Mouse (Mus musculus): Measurements from ENCODE around the gene Npas2. TPM values are rescaled to one million over a fixed set of nuclear protein-coding genes. Genes with fewer than 3 reads are reported as not detected.

The Npas2 gene
- polyA plus RNA-seq, 1 experiment from 2014 or later = 0.28 TPM

GRCm38 (mm10) chr1:39321954-39322353 is 128.4 kb downstream of the Npas2 start:
- no peak for DNase-seq (ENCODE audit: low spot score)
- Histone ChIP-seq H3K4me1 (replicated peaks; ENCODE audit: control insufficient read depth, insufficient read depth, low read length) (0 out of 2 replicates have a peak, but pooled peaks cover 3% of the 10 kb centered on the region), H3K4me3 (ENCODE audit: low read depth, low read length) (no peak overlapping the region), H3K27ac (ENCODE audit: low read depth) (no peak overlapping the region), H3K27me3 (replicated peaks; ENCODE audit: control insufficient read depth, insufficient read depth, low read length) (no peaks in the 10 kb centered on the region), H3K9ac (ENCODE audit: low read length) (no peak overlapping the region), H3K4me2 (ENCODE audit: low read length) (no peak overlapping the region), H3K36me3 (ENCODE audit: control insufficient read depth, insufficient read depth, low read length) (no peaks in the 10 kb centered on the region), H3K9me3 (ENCODE audit: control insufficient read depth, low read length) (no peaks in the 10 kb centered on the region)
- no peak for ATAC-seq (replicated peaks; ENCODE audit: low FRiP score, low TSS enrichment, low read depth)
- WGBS = 55% methylated on average over 6 of the region's 6 CpGs

DNA sequence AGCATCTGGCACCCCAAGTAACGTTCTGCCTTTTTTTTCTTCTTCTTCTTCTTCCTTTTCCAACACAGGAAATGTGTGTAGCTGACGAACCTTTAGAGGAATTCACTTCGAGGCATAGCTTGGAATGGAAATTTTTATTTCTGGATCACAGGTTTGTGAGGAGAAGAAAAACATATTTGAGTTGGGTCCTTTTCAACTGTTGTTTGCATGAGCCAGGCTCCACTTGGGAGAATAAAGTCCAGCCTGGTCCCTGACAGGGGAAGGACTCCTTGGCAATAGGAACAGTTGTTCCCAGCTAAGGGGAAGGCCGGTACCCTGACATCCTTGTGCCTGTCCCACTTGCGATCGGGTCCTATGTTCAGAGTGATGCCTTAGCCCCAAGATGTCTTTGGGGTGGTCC is 131.7 kb downstream of the Npas2 start:
- H3K36me3 ChIP-seq (ENCODE audit: control insufficient read depth, insufficient read depth, low read length) = no peaks in the 10 kb centered on the region
- 89% methylated on average over 6 of the region's 6 CpGs for WGBS
- 0 out of 2 replicates have a peak, but pooled peaks cover 3% of the 10 kb centered on the region for H3K4me1 ChIP-seq (replicated peaks; ENCODE audit: control insufficient read depth, insufficient read depth, low read length)
- no peak overlapping the region for H3K27ac ChIP-seq (ENCODE audit: low read depth)
- no peak overlapping the region for H3K9ac ChIP-seq (ENCODE audit: low read length)
- no peaks in the 10 kb centered on the region for H3K27me3 ChIP-seq (replicated peaks; ENCODE audit: control insufficient read depth, insufficient read depth, low read length)
- DNase-seq (ENCODE audit: low spot score) (no peak), ATAC-seq (replicated peaks; ENCODE audit: low FRiP score, low TSS enrichment, low read depth) (no peak)
- H3K4me3 ChIP-seq (ENCODE audit: low read depth, low read length) = no peak overlapping the region
- H3K4me2 ChIP-seq (ENCODE audit: low read length) = no peak overlapping the region
- no peaks in the 10 kb centered on the region for H3K9me3 ChIP-seq (ENCODE audit: control insufficient read depth, low read length)

- Histone ChIP-seq H3K27me3 (replicated peaks; ENCODE audit: control insufficient read depth, insufficient read depth, low read length) (no peaks in the 10 kb centered on the region), H3K36me3 (ENCODE audit: control insufficient read depth, insufficient read depth, low read length) (no peaks in the 10 kb centered on the region), H3K4me2 (ENCODE audit: low read length) (no peak overlapping the region), H3K4me1 (replicated peaks; ENCODE audit: control insufficient read depth, insufficient read depth, low read length) (no peaks in the 10 kb centered on the region), H3K9ac (ENCODE audit: low read length) (no peak overlapping the region), H3K4me3 (ENCODE audit: low read depth, low read length) (no peak overlapping the region), H3K27ac (ENCODE audit: low read depth) (no peak overlapping the region), H3K9me3 (ENCODE audit: control insufficient read depth, low read length) (no peaks in the 10 kb centered on the region)
- DNase-seq (ENCODE audit: low spot score) (no peak), ATAC-seq (replicated peaks; ENCODE audit: low FRiP score, low TSS enrichment, low read depth) (no peak)
- WGBS = 76% methylated on average over 7 of the region's 7 CpGs
These were observed 134.0 kb downstream of the Npas2 start for GRCm38 (mm10) chr1:39327546-39327945.

DNA sequence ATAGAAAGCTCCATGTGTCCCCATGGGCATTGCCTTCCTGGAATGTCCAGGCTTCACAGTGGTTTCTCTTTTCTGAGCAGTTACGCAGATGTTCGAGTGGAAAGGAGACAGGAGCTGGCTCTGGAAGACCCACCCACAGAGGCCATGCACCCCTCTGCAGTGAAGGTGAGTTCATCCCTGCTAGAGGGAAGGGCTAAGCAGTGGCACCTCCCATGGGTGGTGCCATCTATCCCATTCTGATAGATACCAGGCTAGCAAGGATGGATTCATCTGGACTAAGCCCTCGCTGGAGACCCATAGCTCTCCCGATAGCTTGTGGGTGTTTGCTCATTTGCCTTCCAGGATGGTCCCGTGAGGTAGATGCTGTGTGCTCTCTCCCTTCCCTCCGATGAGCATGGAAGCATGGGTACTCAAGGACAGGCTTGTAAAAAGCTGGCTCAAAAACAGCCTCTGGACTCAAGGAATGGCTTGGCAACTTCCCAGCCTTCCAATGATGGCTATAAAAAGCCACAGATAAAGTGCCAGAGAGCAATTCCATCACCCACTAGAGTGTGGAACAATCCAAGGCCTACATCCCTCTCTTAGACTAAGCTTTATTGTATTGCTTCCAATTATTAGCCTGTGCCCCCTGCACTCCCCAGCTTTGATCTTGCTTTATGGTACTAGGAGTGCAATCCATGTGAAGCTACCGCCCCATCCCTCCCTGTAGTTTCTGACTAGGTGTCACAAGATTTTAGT is 137.5 kb downstream of the Npas2 start:
- DNase-seq (ENCODE audit: low spot score) (no peak), ATAC-seq (replicated peaks; ENCODE audit: low FRiP score, low TSS enrichment, low read depth) (no peak)
- Histone ChIP-seq H3K36me3 (ENCODE audit: control insufficient read depth, insufficient read depth, low read length) (no peaks in the 10 kb centered on the region), H3K4me3 (ENCODE audit: low read depth, low read length) (no peak overlapping the region), H3K27ac (ENCODE audit: low read depth) (no peak overlapping the region), H3K27me3 (replicated peaks; ENCODE audit: control insufficient read depth, insufficient read depth, low read length) (no peaks in the 10 kb centered on the region), H3K4me2 (ENCODE audit: low read length) (no peak overlapping the region), H3K4me1 (replicated peaks; ENCODE audit: control insufficient read depth, insufficient read depth, low read length) (no peaks in the 10 kb centered on the region), H3K9me3 (ENCODE audit: control insufficient read depth, low read length) (no peaks in the 10 kb centered on the region), H3K9ac (ENCODE audit: low read length) (no peak overlapping the region)
- WGBS = 78% methylated on average over 7 of the region's 7 CpGs

GRCm38 (mm10) chr1:39332456-39332855 is 138.9 kb downstream of the Npas2 start:
- peak; percentile 47; the same call in 1 of the 2 replicates for ATAC-seq (replicated peaks; ENCODE audit: low FRiP score, low TSS enrichment, low read depth)
- DNase-seq (ENCODE audit: low spot score) = no peak
- H3K4me2 ChIP-seq (ENCODE audit: low read length) = no peak overlapping the region
- H3K9ac ChIP-seq (ENCODE audit: low read length) = no peak overlapping the region
- no peak overlapping the region for H3K27ac ChIP-seq (ENCODE audit: low read depth)
- no peaks in the 10 kb centered on the region for H3K4me1 ChIP-seq (replicated peaks; ENCODE audit: control insufficient read depth, insufficient read depth, low read length)
- H3K9me3 ChIP-seq (ENCODE audit: control insufficient read depth, low read length) = no peaks in the 10 kb centered on the region
- WGBS = 75% methylated on average over 4 of the region's 4 CpGs
- no peak overlapping the region for H3K4me3 ChIP-seq (ENCODE audit: low read depth, low read length)
- no peaks in the 10 kb centered on the region for H3K36me3 ChIP-seq (ENCODE audit: control insufficient read depth, insufficient read depth, low read length)
- no peaks in the 10 kb centered on the region for H3K27me3 ChIP-seq (replicated peaks; ENCODE audit: control insufficient read depth, insufficient read depth, low read length)

DNA sequence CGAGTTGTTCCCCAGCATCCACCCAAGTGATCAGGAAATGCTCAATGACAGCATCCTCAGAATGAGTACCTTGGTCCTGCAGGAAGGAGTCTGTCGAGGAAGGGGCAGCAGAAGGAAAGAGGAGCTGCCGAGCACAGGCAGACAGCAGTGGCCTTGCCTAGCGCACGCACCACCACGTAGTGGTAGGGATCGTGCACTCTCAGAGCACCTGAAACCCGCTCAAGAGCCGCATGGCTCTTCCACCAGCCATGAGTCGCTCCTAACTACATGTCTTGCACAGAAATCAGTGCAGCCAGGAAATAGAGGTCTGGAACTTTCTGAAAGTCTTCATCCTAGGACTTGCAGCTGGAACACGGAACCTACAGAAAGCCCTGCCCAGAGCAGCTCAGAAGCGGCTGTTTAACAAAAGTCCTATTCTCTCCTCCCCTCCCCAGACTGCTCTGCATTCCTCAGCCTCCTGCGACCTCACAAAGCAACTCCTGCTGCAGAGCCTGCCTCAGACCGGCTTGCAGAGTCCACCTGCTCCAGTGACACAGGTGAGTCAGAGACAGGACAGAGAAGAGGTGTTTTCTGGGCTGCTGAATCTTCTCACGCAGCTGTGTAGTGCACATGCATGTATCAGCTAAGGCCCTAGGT is 142.1 kb downstream of the Npas2 start:
- no peak for DNase-seq (ENCODE audit: low spot score)
- Histone ChIP-seq H3K9me3 (ENCODE audit: control insufficient read depth, low read length) (no peaks in the 10 kb centered on the region), H3K4me3 (ENCODE audit: low read depth, low read length) (no peak overlapping the region), H3K27ac (ENCODE audit: low read depth) (no peak overlapping the region), H3K4me2 (ENCODE audit: low read length) (no peak overlapping the region), H3K4me1 (replicated peaks; ENCODE audit: control insufficient read depth, insufficient read depth, low read length) (no peaks in the 10 kb centered on the region), H3K9ac (ENCODE audit: low read length) (no peak overlapping the region), H3K36me3 (ENCODE audit: control insufficient read depth, insufficient read depth, low read length) (no peaks in the 10 kb centered on the region), H3K27me3 (replicated peaks; ENCODE audit: control insufficient read depth, insufficient read depth, low read length) (no peaks in the 10 kb centered on the region)
- 29% methylated on average over 15 of the region's 15 CpGs for WGBS
- ATAC-seq (replicated peaks; ENCODE audit: low FRiP score, low TSS enrichment, low read depth) = no peak

DNA sequence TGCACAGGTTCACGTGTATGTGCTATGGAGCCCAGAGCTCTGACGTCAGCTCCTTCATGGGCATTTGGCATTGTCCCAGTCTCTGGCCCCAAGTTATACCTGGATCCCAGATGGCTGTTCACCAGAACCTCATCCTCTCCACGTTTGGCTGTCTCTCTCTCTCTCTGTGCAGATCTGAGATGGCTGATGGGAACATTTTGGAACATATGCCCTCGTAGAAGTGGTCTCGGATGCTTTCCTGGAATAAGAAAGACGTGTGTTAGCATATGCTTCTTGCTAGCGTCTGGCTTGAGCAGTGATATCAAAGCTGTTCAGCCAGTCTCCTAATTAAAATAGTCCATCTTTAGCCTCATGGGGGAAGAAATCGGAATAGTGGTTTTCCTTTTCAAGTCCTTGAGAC is 143.3 kb downstream of the Npas2 start:
- H3K27me3 ChIP-seq (replicated peaks; ENCODE audit: control insufficient read depth, insufficient read depth, low read length) = no peaks in the 10 kb centered on the region
- H3K9ac ChIP-seq (ENCODE audit: low read length) = no peak overlapping the region
- H3K36me3 ChIP-seq (ENCODE audit: control insufficient read depth, insufficient read depth, low read length) = no peaks in the 10 kb centered on the region
- no peak overlapping the region for H3K27ac ChIP-seq (ENCODE audit: low read depth)
- WGBS = 89% methylated on average over 8 of the region's 8 CpGs
- H3K9me3 ChIP-seq (ENCODE audit: control insufficient read depth, low read length) = no peaks in the 10 kb centered on the region
- H3K4me3 ChIP-seq (ENCODE audit: low read depth, low read length) = no peak overlapping the region
- ATAC-seq (replicated peaks; ENCODE audit: low FRiP score, low TSS enrichment, low read depth) (no peak), DNase-seq (ENCODE audit: low spot score) (no peak)
- H3K4me2 ChIP-seq (ENCODE audit: low read length) = no peak overlapping the region
- no peaks in the 10 kb centered on the region for H3K4me1 ChIP-seq (replicated peaks; ENCODE audit: control insufficient read depth, insufficient read depth, low read length)

- no peak for DNase-seq (ENCODE audit: low spot score)
- Histone ChIP-seq H3K9ac (ENCODE audit: low read length) (no peak overlapping the region), H3K36me3 (ENCODE audit: control insufficient read depth, insufficient read depth, low read length) (no peaks in the 10 kb centered on the region), H3K9me3 (ENCODE audit: control insufficient read depth, low read length) (no peaks in the 10 kb centered on the region), H3K4me3 (ENCODE audit: low read depth, low read length) (no peak overlapping the region), H3K27ac (ENCODE audit: low read depth) (no peak overlapping the region), H3K4me2 (ENCODE audit: low read length) (no peak overlapping the region), H3K27me3 (replicated peaks; ENCODE audit: control insufficient read depth, insufficient read depth, low read length) (no peaks in the 10 kb centered on the region), H3K4me1 (replicated peaks; ENCODE audit: control insufficient read depth, insufficient read depth, low read length) (no peaks in the 10 kb centered on the region)
- WGBS = 72% methylated on average over 10 of the region's 10 CpGs
- no peak for ATAC-seq (replicated peaks; ENCODE audit: low FRiP score, low TSS enrichment, low read depth)
These were observed 145.3 kb downstream of the Npas2 start for GRCm38 (mm10) chr1:39338831-39339230.

DNA sequence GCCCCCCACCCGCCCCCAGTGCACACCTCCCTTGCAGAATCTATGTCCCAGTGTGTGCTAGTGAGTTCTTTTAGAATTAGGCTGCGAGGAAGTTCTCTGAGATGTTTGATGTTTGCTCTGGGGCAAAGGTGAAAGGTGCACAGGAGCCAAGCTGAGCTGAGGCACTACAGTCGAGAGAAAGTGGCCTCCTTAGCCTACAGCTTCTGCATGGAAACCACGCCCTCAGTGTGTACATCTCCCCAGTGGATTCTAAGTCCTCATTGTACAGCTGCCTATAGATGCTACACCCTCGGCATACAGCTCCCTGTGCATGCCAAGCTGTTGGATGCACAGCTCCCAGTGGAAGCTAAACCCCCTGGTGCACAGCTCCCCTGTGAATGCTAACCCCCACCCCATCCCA is 145.9 kb downstream of the Npas2 start:
- Histone ChIP-seq H3K4me1 (replicated peaks; ENCODE audit: control insufficient read depth, insufficient read depth, low read length) (no peaks in the 10 kb centered on the region), H3K9ac (ENCODE audit: low read length) (no peak overlapping the region), H3K36me3 (ENCODE audit: control insufficient read depth, insufficient read depth, low read length) (no peaks in the 10 kb centered on the region), H3K4me3 (ENCODE audit: low read depth, low read length) (no peak overlapping the region), H3K27ac (ENCODE audit: low read depth) (no peak overlapping the region), H3K27me3 (replicated peaks; ENCODE audit: control insufficient read depth, insufficient read depth, low read length) (no peaks in the 10 kb centered on the region), H3K9me3 (ENCODE audit: control insufficient read depth, low read length) (no peaks in the 10 kb centered on the region), H3K4me2 (ENCODE audit: low read length) (no peak overlapping the region)
- no peak for DNase-seq (ENCODE audit: low spot score)
- WGBS = 28% methylated on average over 5 of the region's 5 CpGs
- no peak for ATAC-seq (replicated peaks; ENCODE audit: low FRiP score, low TSS enrichment, low read depth)

Data from intestine, embryonic 14.5 days (tissue).